Mouse (Mus musculus) embryonic fibroblast, embryonic 13.5 days (primary cell): Measurements from ENCODE around the gene Arih2.

ENCODE experiments used
- CTCF ChIP-seq: IDR thresholded peaks from 2 replicates; pipeline ENCODE4 v1.5.1; 2011; ENCODE audit warnings: mild to moderate bottlenecking, control low read depth, low read length, moderate library complexity, borderline replicate concordance; ENCODE audit not compliant: insufficient read depth
- POLR2A ChIP-seq: IDR thresholded peaks from 2 replicates; pipeline ENCODE4 v1.6.1; 2011; ENCODE audit warnings: low read depth, mild to moderate bottlenecking, control low read depth, low read length, moderate library complexity

- TF ChIP-seq CTCF = no peak
- no peak for TF ChIP-seq POLR2A
Measured at GRCm38 (mm10) chr9:108559169-108559568, 90.0 kb downstream of the Arih2 start.
